Mouse (Mus musculus): ENCODE results near the gene Fzr1.

The Fzr1 gene

GRCm38 (mm10) chr10:81385603-81386306 is 7.4 kb upstream of the Fzr1 start:
- no peak for TF ChIP-seq NANOG (IDR thresholded peaks at IDR 0.05; ENCODE audit: borderline replicate concordance, low read length)
- no peak for TF ChIP-seq CTCF (conservative IDR thresholded peaks at IDR 0.05; ENCODE audit: low read length)
- TF ChIP-seq POU5F1 (IDR thresholded peaks at IDR 0.05; ENCODE audit: borderline replicate concordance, low read length) = no peak
- peak overlapping the region; percentile 100 for H3K4me3 ChIP-seq (replicated peaks; ENCODE audit: low read length)

GRCm38 (mm10) chr10:81384605-81384982 is 6.3 kb upstream of the Fzr1 start:
- peaks cover 46% of the 10 kb centered on the region for H3K36me3 ChIP-seq (ENCODE audit: insufficient read depth, low read length)
- H3K4me1 ChIP-seq (replicated peaks; ENCODE audit: low read depth, low read length) = peaks cover 71% of the 10 kb centered on the region
- no peaks in the 10 kb centered on the region for H3K9me3 ChIP-seq (ENCODE audit: low read length)
- no peak for TF ChIP-seq NANOG (IDR thresholded peaks at IDR 0.05; ENCODE audit: borderline replicate concordance, low read length)
- TF ChIP-seq CTCF (conservative IDR thresholded peaks at IDR 0.05; ENCODE audit: low read length) = no peak
- no peak for TF ChIP-seq POU5F1 (IDR thresholded peaks at IDR 0.05; ENCODE audit: borderline replicate concordance, low read length)
- peak overlapping the region; percentile 100 for H3K4me3 ChIP-seq (replicated peaks; ENCODE audit: low read length)
- no peaks in the 10 kb centered on the region for H3K27me3 ChIP-seq (ENCODE audit: insufficient read depth, low read length)

More at GRCm38 (mm10) chr10:81385603-81386306, 7.4 kb upstream of the Fzr1 start:
- H3K9me3 ChIP-seq (ENCODE audit: low read length) = no peaks in the 10 kb centered on the region
- peaks cover 72% of the 10 kb centered on the region for H3K4me1 ChIP-seq (replicated peaks; ENCODE audit: low read depth, low read length)
- no peaks in the 10 kb centered on the region for H3K27me3 ChIP-seq (ENCODE audit: insufficient read depth, low read length)
- H3K36me3 ChIP-seq (ENCODE audit: insufficient read depth, low read length) = peaks cover 55% of the 10 kb centered on the region

GRCm38 (mm10) chr10:81383802-81384604 is 5.7 kb upstream of the Fzr1 start, which contains the start of the genes Dohh and Gm48551:
TSS of gene Dohh (plus strand) at chr10:81384428.
TSS of gene Gm48551 (plus strand) at chr10:81384466.
- TF ChIP-seq NANOG (IDR thresholded peaks at IDR 0.05; ENCODE audit: borderline replicate concordance, low read length) = no peak
- TF ChIP-seq CTCF (conservative IDR thresholded peaks at IDR 0.05; ENCODE audit: low read length) = no peak
- TF ChIP-seq POU5F1 (IDR thresholded peaks at IDR 0.05; ENCODE audit: borderline replicate concordance, low read length) = no peak

GRCm38 (mm10) chr10:81382039-81382438 is 3.7 kb upstream of the Fzr1 start:
- no peaks in the 10 kb centered on the region for H3K9me3 ChIP-seq (ENCODE audit: low read length)
- no peaks in the 10 kb centered on the region for H3K27me3 ChIP-seq (ENCODE audit: insufficient read depth, low read length)
- TF ChIP-seq NANOG (IDR thresholded peaks at IDR 0.05; ENCODE audit: borderline replicate concordance, low read length) = no peak
- no peak for TF ChIP-seq POU5F1 (IDR thresholded peaks at IDR 0.05; ENCODE audit: borderline replicate concordance, low read length)
- TF ChIP-seq CTCF (conservative IDR thresholded peaks at IDR 0.05; ENCODE audit: low read length) = no peak
- peaks cover 60% of the 10 kb centered on the region for H3K4me1 ChIP-seq (replicated peaks; ENCODE audit: low read depth, low read length)
- H3K36me3 ChIP-seq (ENCODE audit: insufficient read depth, low read length) = peaks cover 26% of the 10 kb centered on the region
- H3K4me3 ChIP-seq (replicated peaks; ENCODE audit: low read length) = no peak overlapping the region

More at GRCm38 (mm10) chr10:81383802-81384604, 5.7 kb upstream of the Fzr1 start, which contains the start of the genes Dohh and Gm48551:
- H3K4me3 ChIP-seq (replicated peaks; ENCODE audit: low read length) = peak within 1 kb of the TSS; percentile 100
- peaks cover 40% of the 10 kb centered on the region for H3K36me3 ChIP-seq (ENCODE audit: insufficient read depth, low read length)
- H3K9me3 ChIP-seq (ENCODE audit: low read length) = no peaks in the 10 kb centered on the region
- H3K4me1 ChIP-seq (replicated peaks; ENCODE audit: low read depth, low read length) = peaks cover 71% of the 10 kb centered on the region
- H3K27me3 ChIP-seq (ENCODE audit: insufficient read depth, low read length) = no peaks in the 10 kb centered on the region

GRCm38 (mm10) chr10:81379809-81380378 is 1.6 kb upstream of the Fzr1 start:
- Histone ChIP-seq H3K9me3 (ENCODE audit: low read length) (no peaks in the 10 kb centered on the region), H3K36me3 (ENCODE audit: insufficient read depth, low read length) (peaks cover 27% of the 10 kb centered on the region), H3K4me1 (replicated peaks; ENCODE audit: low read depth, low read length) (peaks cover 59% of the 10 kb centered on the region), H3K4me3 (replicated peaks; ENCODE audit: low read length) (no peak overlapping the region), H3K27me3 (ENCODE audit: insufficient read depth, low read length) (no peaks in the 10 kb centered on the region)
- TF ChIP-seq POU5F1 (IDR thresholded peaks at IDR 0.05; ENCODE audit: borderline replicate concordance, low read length) (no peak), NANOG (IDR thresholded peaks at IDR 0.05; ENCODE audit: borderline replicate concordance, low read length) (no peak), CTCF (conservative IDR thresholded peaks at IDR 0.05; ENCODE audit: low read length) (no peak)

- peak overlapping the region; percentile 78 for H3K4me3 ChIP-seq (replicated peaks; ENCODE audit: low read length)
- peaks cover 64% of the 10 kb centered on the region for H3K4me1 ChIP-seq (replicated peaks; ENCODE audit: low read depth, low read length)
- H3K9me3 ChIP-seq (ENCODE audit: low read length) = no peaks in the 10 kb centered on the region
These were observed 852 bp upstream of the Fzr1 start for GRCm38 (mm10) chr10:81379183-81379553.

GRCm38 (mm10) chr10:81378553-81379182 is 352 bp upstream of the Fzr1 start:
- Histone ChIP-seq H3K27me3 (ENCODE audit: insufficient read depth, low read length) (no peaks in the 10 kb centered on the region), H3K9me3 (ENCODE audit: low read length) (no peaks in the 10 kb centered on the region), H3K36me3 (ENCODE audit: insufficient read depth, low read length) (peaks cover 39% of the 10 kb centered on the region), H3K4me3 (replicated peaks; ENCODE audit: low read length) (peak overlapping the region; percentile 96), H3K4me1 (replicated peaks; ENCODE audit: low read depth, low read length) (peaks cover 69% of the 10 kb centered on the region)
- TF ChIP-seq CTCF (conservative IDR thresholded peaks at IDR 0.05; ENCODE audit: low read length) = no peak
- TF ChIP-seq NANOG (IDR thresholded peaks at IDR 0.05; ENCODE audit: borderline replicate concordance, low read length) = no peak
- no peak for TF ChIP-seq POU5F1 (IDR thresholded peaks at IDR 0.05; ENCODE audit: borderline replicate concordance, low read length)

More at GRCm38 (mm10) chr10:81379183-81379553, 852 bp upstream of the Fzr1 start:
- Histone ChIP-seq H3K36me3 (ENCODE audit: insufficient read depth, low read length) (peaks cover 34% of the 10 kb centered on the region), H3K27me3 (ENCODE audit: insufficient read depth, low read length) (no peaks in the 10 kb centered on the region)
- TF ChIP-seq CTCF (conservative IDR thresholded peaks at IDR 0.05; ENCODE audit: low read length) (no peak), POU5F1 (IDR thresholded peaks at IDR 0.05; ENCODE audit: borderline replicate concordance, low read length) (no peak)

GRCm38 (mm10) chr10:81377362-81377664 is 1.0 kb downstream of the Fzr1 start:
- peak overlapping the region; percentile 96 for H3K4me3 ChIP-seq (replicated peaks; ENCODE audit: low read length)
- no peaks in the 10 kb centered on the region for H3K9me3 ChIP-seq (ENCODE audit: low read length)
- TF ChIP-seq CTCF (conservative IDR thresholded peaks at IDR 0.05; ENCODE audit: low read length) (no peak), NANOG (IDR thresholded peaks at IDR 0.05; ENCODE audit: borderline replicate concordance, low read length) (no peak), POU5F1 (IDR thresholded peaks at IDR 0.05; ENCODE audit: borderline replicate concordance, low read length) (no peak)
- no peaks in the 10 kb centered on the region for H3K27me3 ChIP-seq (ENCODE audit: insufficient read depth, low read length)
- peaks cover 83% of the 10 kb centered on the region for H3K4me1 ChIP-seq (replicated peaks; ENCODE audit: low read depth, low read length)
- peaks cover 53% of the 10 kb centered on the region for H3K36me3 ChIP-seq (ENCODE audit: insufficient read depth, low read length)
